Mouse (Mus musculus) bone marrow macrophage, adult 2 months (primary cell): Measurements from ENCODE around the gene Ankk1. TPM values are rescaled to one million over a fixed set of nuclear protein-coding genes. Genes with fewer than 3 reads are reported as not detected.

Experiments
- H3K27ac ChIP-seq: 2 replicates; pipeline ENCODE4 v1.5.1; 2012; ENCODE audit warnings: low read depth, low read length; ENCODE audit not compliant: insufficient read depth
- H3K4me1 ChIP-seq: 2 replicates; pipeline ENCODE4 v1.6.1; 2012; ENCODE audit warnings: low read length; ENCODE audit not compliant: control insufficient read depth, insufficient read depth
- H3K4me3 ChIP-seq: 2 replicates; pipeline ENCODE4 v1.5.1; 2012; ENCODE audit warnings: mild to moderate bottlenecking, low read length, moderate library complexity; ENCODE audit not compliant: insufficient read depth
- CTCF ChIP-seq: IDR thresholded peaks from 2 replicates; pipeline ENCODE4 v1.5.1; 2012; ENCODE audit warnings: low read depth, mild to moderate bottlenecking, low read length, moderate library complexity
- POLR2A ChIP-seq: IDR thresholded peaks from 2 replicates; pipeline ENCODE4 v1.6.1; 2012; ENCODE audit warnings: mild to moderate bottlenecking, low read depth, low read length, borderline replicate concordance
- polyA plus RNA-seq: library from polyadenylated mRNA; stranded (reverse); fragments of >200 nt; gene quantifications from 2 replicates; pipeline ENCODE4 v1.2.4, GENCODE M21; 2012; ENCODE audit not compliant: missing spikeins, insufficient read depth, insufficient read length

Gene Ankk1
- polyA plus RNA-seq, 1 experiment = not detected

DNA sequence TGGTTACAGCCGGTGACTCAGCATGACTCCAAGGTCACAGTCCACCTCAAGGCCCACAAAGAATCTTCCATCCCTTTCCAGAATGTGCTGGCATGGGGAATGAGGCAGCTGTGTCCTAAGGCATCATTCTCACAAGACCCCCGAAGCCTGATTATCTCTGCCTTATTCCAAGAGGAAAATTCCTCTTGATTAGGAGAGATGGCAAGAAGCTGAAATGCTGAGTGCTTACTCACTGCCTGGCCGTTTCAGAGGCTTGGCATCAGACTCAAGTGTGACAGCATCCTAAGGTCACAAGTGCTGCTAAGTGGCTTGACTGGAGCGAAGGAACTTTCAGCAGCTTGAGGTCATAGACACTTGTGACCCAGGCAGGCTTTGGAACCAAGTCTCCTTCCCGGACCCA is 16.2 kb downstream of the Ankk1 start:
- no peak for TF ChIP-seq CTCF
- TF ChIP-seq POLR2A = no peak
- Histone ChIP-seq H3K27ac (no peak overlapping the region), H3K4me1 (no peaks in the 10 kb centered on the region), H3K4me3 (no peak overlapping the region)

DNA sequence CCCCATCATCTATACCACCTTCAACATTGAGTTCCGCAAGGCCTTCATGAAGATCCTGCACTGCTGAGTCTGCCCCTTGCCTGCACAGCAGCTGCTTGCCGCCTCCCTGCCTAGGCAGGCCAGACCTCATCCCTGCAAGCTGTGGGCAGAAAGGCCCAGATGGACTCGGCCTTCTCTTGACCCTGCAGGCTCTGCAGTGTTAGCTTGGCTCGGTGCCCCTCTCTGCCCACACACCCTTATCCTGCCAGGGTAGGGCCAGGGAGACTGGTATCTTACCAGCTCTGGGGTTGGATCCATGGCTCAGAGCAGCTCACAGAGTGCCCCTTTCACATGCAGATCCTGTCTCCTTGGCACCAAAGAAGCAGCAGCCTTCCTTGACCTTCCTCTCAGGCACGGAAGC is 19.8 kb downstream of the Ankk1 start:
- H3K4me3 ChIP-seq = no peak overlapping the region
- TF ChIP-seq CTCF (no peak), POLR2A (no peak)
- no peaks in the 10 kb centered on the region for H3K4me1 ChIP-seq
- H3K27ac ChIP-seq = no peak overlapping the region

DNA sequence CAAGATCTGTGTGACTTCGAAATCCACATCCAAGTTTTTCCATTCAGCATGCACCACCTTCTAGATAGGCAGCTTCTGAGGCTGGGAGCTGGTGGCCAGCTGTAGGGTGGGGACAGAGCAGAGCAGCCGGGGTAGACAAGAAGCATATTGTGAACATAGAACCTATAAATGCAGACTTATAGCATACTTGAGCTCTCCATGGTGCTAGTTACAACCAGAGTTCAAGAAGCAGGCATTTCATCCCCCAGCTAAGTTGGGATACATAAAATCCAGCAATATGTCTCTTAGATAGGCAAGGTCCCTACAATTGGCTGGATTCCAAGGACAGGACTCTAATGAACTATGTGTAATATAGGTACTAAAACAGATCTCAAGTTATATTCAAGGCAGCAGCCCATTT is 23.1 kb downstream of the Ankk1 start:
- Histone ChIP-seq H3K4me3 (no peak overlapping the region), H3K4me1 (no peaks in the 10 kb centered on the region), H3K27ac (no peak overlapping the region)
- TF ChIP-seq POLR2A (no peak), CTCF (no peak)

DNA sequence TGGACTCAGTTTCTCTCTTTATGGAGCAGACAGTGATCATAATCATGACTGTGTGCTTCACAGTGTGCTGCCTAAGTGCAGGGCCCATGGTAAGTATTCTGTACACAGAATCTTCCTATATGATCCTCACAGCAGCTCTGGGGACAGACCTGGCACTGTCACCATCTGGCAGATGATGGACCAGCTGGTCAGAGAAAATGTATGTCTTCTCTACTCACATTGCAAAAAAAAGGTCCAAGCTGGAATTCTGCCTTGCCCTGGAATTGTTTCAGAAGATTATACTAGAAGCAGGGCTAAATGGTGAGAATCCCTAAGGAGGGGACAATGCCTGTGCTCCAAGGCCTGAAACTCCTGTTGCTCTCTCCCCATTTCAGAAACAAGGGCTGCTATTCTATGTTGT is 30.8 kb downstream of the Ankk1 start:
- TF ChIP-seq POLR2A (no peak), CTCF (no peak)
- H3K4me3 ChIP-seq = no peak overlapping the region
- H3K4me1 ChIP-seq = no peaks in the 10 kb centered on the region

DNA sequence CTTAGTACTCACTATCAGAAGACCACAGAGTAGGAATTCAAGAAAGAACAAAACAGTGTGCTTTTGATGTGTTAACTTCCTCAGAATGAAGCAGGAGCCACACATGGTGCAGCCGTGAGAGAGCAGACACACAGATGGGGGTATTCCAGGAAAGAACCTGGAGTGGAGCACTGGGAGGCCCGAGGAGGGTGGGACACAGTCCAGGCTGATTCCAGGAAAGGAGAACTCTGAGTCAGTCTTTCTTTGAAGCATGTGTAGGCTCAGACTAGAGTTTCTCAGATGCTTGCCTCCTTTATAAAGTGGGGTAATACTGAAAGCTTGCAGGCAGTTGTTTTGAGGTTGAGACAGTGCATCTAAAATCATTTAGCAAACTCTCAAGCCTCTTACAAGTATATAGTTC is 34.6 kb downstream of the Ankk1 start:
- H3K4me3 ChIP-seq = no peak overlapping the region
- no peak for TF ChIP-seq POLR2A
- TF ChIP-seq CTCF = no peak
- H3K27ac ChIP-seq = no peak overlapping the region
- no peaks in the 10 kb centered on the region for H3K4me1 ChIP-seq

More for the DNA sequence above, 30.8 kb downstream of the Ankk1 start:
- H3K27ac ChIP-seq = no peak overlapping the region

DNA sequence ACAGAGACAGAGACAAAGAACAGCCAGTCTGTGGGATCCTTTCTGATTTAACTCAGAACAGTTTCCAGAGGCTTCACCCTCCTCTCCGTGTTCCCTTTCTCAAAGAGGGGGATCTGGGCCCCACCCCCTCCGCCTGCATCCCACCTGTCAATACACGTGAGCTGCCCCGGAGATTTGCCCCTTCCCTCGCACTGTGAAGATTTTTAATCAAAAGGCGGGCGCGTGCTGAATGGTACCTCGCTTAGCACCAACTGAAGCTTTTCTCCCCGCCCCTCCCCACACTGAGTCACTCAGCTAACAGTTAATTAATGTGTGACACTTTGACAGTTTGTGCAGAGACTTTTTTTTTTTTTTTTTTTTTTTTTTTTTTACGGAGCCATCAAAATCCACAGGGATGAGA is 40.7 kb downstream of the Ankk1 start:
- Histone ChIP-seq H3K27ac (no peak overlapping the region), H3K4me1 (no peaks in the 10 kb centered on the region), H3K4me3 (no peak overlapping the region)
- no peak for TF ChIP-seq POLR2A
- no peak for TF ChIP-seq CTCF

DNA sequence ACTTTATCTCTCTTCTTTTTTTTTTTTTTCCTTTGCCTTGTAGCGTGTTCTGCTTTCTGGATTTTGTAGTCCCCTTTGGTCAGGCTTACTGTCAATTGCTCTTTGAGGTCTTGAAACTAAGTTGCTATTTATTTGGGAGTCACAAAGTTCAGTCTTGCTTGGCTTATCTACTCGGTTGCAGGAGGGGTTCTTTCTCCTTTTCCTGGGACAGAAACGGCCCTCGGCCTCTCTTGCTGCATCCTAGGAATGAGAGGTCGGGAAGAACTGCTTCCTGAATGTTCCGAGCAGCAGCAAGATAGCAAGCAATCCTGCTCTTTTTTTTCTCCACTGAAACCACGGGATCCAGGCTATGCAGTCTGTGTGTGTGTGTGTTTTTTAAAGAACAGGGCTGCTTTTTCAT is 41.5 kb downstream of the Ankk1 start:
- TF ChIP-seq CTCF = no peak
- no peak for TF ChIP-seq POLR2A
- no peak overlapping the region for H3K4me3 ChIP-seq
- H3K27ac ChIP-seq = no peak overlapping the region
- no peaks in the 10 kb centered on the region for H3K4me1 ChIP-seq

DNA sequence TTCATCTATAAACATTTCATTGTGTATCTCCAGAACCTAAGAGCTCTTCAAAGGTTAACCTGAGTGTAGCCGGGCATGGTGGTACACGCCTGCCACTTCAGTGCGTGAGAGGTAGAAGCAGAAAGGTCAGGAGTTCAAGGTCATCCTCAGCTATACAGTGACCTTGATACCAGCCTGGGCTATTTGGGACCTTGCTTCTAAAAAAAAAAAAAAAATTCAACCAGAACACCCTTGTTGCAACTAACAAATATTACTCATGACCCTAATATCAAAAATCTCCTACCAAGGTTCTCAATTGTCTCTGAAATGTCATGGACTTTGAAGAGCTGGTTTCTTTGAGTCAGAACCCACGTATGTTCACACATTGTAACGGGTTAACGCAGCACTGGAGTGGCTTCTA is 42.0 kb downstream of the Ankk1 start:
- H3K4me3 ChIP-seq = no peak overlapping the region
- TF ChIP-seq POLR2A (no peak), CTCF (no peak)
- no peaks in the 10 kb centered on the region for H3K4me1 ChIP-seq
- H3K27ac ChIP-seq = no peak overlapping the region

DNA sequence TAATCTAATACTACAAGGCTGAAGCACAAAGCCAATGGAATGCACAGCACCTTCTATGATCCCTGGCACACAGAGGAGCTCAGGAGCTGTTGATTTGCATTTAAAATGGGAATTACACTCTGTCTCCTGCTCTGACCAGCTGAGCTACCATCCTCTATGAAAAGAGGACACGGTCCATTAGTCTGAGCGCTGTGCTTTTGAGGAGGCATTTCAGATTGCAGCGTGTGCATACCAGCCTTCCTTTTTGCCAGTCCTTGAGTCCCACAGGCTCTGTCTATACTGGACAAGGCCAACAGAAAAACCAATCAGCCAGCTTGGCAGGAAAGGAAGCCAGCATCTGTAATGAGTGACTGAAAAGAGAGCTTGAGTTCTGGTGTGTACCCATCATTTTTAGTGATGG is 42.8 kb downstream of the Ankk1 start:
- Histone ChIP-seq H3K27ac (no peak overlapping the region), H3K4me3 (no peak overlapping the region), H3K4me1 (no peaks in the 10 kb centered on the region)
- TF ChIP-seq POLR2A (no peak), CTCF (no peak)

DNA sequence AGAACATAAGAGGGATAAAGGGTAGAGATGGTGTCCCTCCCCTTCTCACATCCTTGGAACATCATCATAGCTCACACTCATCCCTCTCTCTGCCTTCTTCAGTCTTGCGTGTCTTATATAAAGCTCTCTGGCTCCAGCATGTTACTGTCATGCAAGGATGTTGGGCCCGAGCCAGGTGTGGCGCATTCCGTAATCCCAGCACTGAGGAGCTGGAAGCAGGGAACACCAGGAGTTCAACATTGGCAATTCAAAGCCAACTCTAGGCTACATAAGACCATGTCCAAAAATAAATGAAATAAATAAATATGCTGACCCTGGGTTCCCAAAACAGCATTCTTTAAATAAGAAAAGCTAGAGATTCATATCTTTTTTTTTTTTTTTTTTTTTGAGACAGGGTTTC is 46.9 kb downstream of the Ankk1 start:
- Histone ChIP-seq H3K27ac (no peak overlapping the region), H3K4me1 (no peaks in the 10 kb centered on the region), H3K4me3 (no peak overlapping the region)
- TF ChIP-seq POLR2A (no peak), CTCF (no peak)

DNA sequence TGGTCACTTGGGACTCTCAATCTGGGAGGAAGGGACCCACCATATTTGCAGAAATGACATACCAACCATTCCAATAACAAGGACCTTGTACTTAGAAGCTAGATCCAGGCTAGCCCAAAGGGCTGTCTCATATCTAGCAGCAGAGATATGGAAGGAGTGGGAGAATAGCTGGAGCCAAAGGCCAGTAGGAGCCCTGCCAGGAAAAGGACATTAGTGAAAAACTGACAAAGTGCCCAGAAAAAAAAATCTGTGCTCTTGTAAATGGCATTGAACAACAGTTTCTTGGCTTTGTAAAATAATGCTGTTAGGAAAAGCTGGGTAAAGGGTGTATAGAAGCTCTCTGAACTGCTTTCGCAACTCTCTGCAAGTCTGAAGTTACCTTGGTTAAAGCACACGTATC is 52.9 kb downstream of the Ankk1 start:
- TF ChIP-seq POLR2A (no peak), CTCF (no peak)
- no peaks in the 10 kb centered on the region for H3K4me1 ChIP-seq

DNA sequence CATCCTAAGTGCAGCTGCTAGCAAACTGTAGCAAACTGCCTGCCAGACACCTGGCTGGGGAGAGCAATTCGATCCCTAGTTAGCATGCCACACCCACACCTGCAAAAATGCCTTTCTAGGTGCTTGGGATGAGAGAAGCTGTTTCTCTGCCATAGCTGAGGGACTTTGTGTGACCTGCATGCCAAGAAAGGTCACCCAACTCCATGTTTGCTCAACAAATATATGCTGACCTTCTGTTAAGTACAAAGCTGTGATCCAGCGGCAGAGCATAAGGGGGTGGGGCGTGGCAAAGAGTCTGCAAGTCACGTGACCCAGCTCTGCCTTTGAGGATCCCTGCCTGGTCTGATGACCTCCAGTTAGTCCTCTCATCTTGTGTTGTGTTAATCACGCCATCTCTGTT is 61.1 kb downstream of the Ankk1 start:
- H3K4me1 ChIP-seq = no peaks in the 10 kb centered on the region
- no peak overlapping the region for H3K27ac ChIP-seq
- no peak overlapping the region for H3K4me3 ChIP-seq
- TF ChIP-seq POLR2A (no peak), CTCF (no peak)

More for the DNA sequence above, 52.9 kb downstream of the Ankk1 start:
- no peak overlapping the region for H3K27ac ChIP-seq
- no peak overlapping the region for H3K4me3 ChIP-seq

Other genes starting within 250 kb of the Ankk1 start
- not detected in 2 replicates for gene Gm4894, start 176.5 kb downstream of the Ankk1 start, polyA plus RNA-seq
- gene Drd2, start 86.4 kb downstream of the Ankk1 start, polyA plus RNA-seq = not detected in 2 replicates
- 7.8 and 8.3 TPM in 2 replicates for gene Ttc12, start 59.2 kb upstream of the Ankk1 start, polyA plus RNA-seq